Mouse (Mus musculus): ENCODE measurements around the gene Olfr330.
"Not testable (repeated sequence)": the region's sequence is repeated elsewhere in the genome, so short reads cannot be mapped to it uniquely, and the experiment has no call there.

The Olfr330 gene

DNA sequence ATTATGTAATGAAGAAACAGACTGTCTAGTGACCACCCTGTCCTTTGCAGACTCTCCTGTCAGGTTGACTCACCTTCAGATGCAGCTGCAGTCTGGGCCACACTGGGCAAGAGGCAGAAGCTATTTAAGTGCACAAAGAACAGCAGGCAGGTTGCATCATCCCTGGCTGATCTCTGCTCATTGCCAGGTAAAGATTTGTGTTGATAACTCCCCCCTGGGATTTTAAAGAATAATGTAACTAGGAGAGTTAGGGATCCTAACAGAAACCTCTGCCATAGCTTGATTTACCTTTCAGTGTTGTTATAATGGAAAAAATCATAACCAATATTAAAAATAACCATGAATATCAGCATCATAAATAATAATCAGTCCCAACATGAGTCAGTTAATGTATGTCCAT, at the start of gene Olfr330:
Gene Olfr330, minus strand, starts transcription at position 101 of the 400 bp plus-strand sequence.
- DNase-seq (ENCODE audit: low read depth, low spot score) = not testable (repeated sequence)

DNA sequence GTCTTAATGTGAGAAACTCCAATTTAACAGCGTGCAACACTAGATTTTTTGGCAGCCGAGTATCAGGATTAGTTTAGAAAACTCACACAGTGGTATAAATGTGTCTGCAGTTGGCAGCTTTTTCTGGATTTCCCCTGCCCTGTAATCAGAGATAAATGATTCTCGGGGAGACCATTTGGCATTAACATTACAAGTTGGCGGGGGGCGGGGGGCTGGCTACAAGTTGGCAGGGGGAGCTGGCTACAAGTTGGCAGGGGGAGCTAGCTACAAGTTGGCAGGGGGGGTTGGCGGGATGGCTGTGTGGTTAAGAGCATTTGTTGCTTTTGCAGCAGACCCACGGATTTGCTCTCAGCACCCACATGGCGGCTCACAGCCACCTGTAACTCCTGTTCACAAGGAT, 44.0 kb upstream of the Olfr330 start:
- no peak for DNase-seq (ENCODE audit: low read depth, low spot score)

- DNase-seq (ENCODE audit: low read depth, low spot score) = no peak
These were observed 42.8 kb upstream of the Olfr330 start, which contains the start of gene Olfr325 for GRCm38 (mm10) chr11:58577430-58577829. TSS of gene Olfr325 (plus strand) at chr11:58577730.

DNA sequence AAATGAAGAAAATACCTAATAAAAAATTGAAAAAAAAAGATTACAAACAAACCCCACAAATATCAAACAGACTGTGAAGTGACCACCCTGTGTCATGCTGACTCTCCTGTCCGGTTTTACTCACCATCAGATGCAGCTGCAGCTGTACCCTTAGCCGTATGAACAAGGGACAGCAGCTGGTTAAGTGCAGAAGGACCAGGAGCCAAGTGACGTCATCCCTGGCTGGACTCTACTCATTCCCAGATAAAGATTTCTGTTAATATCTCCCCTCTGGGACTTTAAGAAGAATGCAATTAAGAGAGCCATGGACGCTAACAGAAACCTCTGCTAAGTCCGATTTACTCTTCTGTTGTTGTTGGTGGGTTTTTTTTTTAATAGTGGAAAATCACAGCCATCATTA, 35.8 kb upstream of the Olfr330 start, which contains the start of gene Olfr224:
Gene Olfr224, minus strand, starts transcription at position 149 of the 400 bp plus-strand sequence.
- no peak for DNase-seq (ENCODE audit: low read depth, low spot score)

DNA sequence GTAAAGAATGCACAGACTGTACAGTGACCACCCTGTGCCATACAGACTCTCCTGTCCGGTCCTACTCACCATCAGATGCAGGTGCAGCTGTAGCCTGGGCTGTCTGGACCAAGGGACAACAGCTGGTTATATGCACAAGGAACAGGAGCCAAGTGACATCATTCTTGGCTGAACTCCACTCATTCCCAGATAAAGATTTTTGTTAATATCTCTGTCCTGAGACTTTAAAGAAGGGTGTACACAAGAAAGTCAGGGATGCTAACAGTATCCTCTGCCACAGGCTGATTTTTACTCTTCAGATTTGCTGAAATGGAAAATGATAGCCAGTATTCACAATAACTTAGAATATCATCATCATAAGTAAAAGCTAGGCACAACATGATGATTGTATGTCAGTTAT, 20.9 kb upstream of the Olfr330 start, which contains the start of gene Olfr328:
Gene Olfr328, minus strand, starts transcription at position 101 of the 400 bp plus-strand sequence.
- DNase-seq (ENCODE audit: low read depth, low spot score) = no peak

GRCm38 (mm10) chr11:58546322-58546721, 11.7 kb upstream of the Olfr330 start, which contains the start of gene Olfr329-ps:
TSS of gene Olfr329-ps (minus strand) at chr11:58546422.
- no peak for DNase-seq (ENCODE audit: low read depth, low spot score)

GRCm38 (mm10) chr11:58519756-58520155, 14.9 kb downstream of the Olfr330 start:
- not testable (repeated sequence) for DNase-seq (ENCODE audit: low read depth, low spot score)

DNA sequence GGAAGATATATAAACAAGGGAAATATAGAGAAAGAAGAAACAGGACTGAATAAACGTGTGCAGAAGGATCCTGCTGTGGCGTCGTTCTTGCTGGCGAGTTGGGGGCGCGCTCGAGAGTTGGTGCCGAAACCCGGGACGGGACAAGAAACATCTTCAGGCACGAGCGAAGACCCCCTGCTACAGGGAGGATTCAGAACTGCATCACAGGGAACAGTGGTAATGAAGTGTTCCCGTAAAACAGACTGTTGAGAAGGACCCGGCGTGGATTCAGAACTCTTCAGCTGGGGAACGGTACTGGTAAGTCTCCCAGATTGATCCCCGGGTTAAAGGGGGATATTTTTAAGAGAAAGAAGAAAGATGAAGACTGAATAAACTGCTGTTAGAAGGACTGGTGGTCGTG, 15.7 kb downstream of the Olfr330 start:
- not testable (repeated sequence) for DNase-seq (ENCODE audit: low read depth, low spot score)

DNA sequence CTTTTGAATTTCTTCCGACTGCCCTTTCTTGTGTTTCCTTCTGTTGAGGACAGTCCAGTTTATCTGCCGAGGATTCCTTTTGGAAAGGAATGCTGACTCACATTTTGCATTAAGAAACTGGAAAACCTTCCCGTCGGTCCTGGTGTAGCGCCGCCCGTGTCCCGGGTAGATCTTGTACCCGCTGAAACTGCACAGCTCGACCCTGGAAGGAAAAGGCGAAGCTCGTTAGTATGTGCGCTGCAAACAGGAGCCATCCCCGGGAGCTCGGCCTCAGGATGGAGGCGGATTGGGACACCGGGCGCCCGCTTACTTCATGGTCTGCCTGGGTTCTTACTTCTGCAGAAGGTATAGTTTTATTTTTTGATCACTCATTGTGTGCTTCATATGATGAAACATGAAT, 25.6 kb downstream of the Olfr330 start:
- DNase-seq (ENCODE audit: low read depth, low spot score) = peak; percentile 8

DNA sequence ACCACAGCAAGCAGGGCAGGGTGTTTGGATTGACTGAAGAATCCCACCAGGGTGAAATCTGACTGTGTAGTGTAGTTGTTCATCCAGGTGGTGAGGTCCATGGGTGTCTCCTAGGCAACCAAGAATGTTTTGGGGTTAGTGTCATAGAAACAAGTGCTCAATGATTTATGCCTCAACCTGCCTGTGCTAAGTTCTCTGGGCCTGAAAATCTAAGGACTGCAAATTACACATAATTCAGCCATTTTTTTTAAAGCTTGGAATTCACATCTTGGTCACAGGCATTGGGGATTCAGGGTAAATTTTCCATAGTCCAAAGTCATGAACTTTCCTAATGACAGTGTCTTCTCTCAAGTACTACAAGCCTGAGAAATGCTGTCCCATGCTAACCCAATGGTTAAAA, 32.2 kb downstream of the Olfr330 start, which contains the start of gene Olfr331:
Gene Olfr331, minus strand, starts transcription at position 101 of the 400 bp plus-strand sequence.
- DNase-seq (ENCODE audit: low read depth, low spot score) = not testable (repeated sequence)

DNA sequence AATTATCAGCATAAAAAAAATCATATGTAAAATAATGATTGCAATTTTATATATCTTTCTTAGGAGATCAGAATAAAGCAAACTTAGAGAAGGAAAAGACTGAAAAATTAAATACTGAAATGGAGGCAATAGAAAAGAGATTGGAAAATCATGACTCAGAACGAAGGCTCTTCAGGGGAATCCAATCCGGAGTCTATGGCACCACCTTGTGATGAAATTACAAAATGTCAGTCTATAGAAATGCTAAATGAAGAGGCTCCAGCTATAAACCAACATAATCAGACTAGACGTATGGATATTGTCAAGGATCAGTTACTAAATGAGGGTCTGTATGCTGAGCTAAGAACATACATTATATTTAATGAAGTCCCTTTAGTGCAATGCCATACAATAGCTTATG, 35.3 kb downstream of the Olfr330 start:
- no peak for DNase-seq (ENCODE audit: low read depth, low spot score)

DNA sequence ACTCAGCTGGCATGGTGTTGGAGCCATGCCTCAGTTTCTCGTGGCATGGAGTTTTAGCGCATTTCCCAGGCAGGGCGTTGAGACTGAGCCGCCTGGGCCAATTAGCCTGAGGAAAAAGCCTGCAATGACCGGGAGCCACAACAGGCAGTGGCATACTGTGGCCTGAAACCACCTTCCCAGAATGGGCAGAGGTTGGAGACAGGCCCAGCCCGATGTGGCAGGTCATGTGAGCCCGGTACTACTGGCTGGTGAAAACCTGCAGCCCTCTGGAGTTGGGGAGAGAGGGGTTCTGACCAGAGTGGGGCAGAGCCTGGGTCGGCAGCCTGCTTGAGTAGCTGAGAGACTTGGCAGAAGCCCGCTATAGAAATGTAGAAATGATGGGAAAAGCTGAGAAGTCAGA, 35.9 kb downstream of the Olfr330 start:
- DNase-seq (ENCODE audit: low read depth, low spot score) = no peak

DNA sequence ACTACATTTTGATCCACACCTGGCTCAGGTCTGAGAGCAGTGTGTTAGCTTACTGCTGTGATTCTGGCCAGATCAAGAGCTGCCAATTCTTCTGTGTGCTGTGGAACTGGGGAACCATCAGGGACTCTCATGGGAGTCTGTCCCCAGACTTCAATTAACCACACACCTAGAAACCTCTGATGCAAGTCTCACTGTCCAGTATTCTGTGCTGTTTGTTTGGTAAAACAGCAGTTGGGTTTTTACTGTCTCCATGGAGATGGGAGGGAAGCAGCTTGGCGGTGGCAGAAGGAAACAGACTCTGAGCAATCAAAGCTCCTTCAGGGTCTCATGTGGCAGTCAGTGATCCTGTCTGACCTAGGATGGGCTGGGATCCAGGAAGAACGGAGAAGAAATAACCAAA, 42.2 kb downstream of the Olfr330 start, which contains the start of gene Olfr332:
Gene Olfr332, minus strand, starts transcription at position 101 of the 400 bp plus-strand sequence.
- DNase-seq (ENCODE audit: low read depth, low spot score) = no peak

Measured in ZHBTc4 (cell line).